Mouse (Mus musculus) testis, adult 10 weeks (tissue): ENCODE data around the gene Abcc4. TPM values are rescaled to one million over a fixed set of nuclear protein-coding genes. Genes with fewer than 3 reads are reported as not detected.

Experiments
- polyA plus RNA-seq: library from polyadenylated mRNA; stranded (reverse); fragments of 350-450 nt; fragmentation: Illumina TruSeq; extraction: RNeasy Lipid Tissue Mini Kit (QIAGEN cat#74804); gene quantifications from one replicate; pipeline ENCODE4 v1.2.3, GENCODE M21; 2014; ENCODE audit warnings: low read depth, low replicate concordance

Gene Abcc4
- 1.5 TPM for polyA plus RNA-seq

DNA sequence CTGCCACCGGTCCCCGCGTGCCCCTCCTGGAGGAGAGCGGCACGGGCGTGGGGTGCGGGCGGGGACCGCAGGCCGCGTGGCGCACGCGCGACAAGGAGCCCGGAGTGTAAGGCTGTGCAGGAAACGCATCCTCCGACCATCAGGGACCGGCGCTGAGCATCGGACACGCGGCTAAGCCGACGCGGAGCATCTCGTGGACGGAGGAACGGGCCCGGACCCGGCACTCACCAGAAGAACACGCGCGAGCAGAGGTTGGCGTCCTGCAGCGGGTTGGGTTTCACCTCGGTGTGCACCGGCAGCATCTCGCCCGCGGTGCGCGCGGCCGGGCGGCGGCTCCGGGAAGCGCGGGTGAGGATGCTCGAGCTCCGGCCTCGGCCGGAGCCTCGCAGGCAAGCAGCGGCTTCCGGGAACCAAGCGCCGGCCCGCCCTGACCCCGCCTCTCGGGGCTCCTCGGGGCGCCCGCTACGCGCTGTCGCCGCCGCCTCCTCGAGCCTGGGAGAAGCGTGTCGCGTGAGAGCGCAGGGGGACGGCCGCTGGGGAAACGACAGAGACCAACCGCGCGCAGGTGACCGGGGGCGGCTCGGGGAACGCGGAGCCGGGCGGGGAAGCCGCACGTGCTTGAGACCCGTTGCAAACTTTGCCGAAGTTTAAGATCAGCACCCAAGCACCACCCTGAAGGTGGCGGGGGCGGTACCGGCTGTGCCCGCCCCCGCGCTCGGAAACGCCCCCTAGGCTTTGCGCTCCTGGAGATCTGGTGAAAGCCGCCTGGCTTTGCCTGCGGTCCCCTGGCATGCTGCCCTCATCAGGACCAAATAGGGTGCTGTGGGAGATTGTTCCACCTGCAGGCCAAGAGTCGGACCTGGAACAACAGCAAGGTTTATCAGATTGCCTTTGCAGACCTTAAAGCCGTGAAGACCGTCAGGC, at the start of gene Abcc4:
Abcc4 (minus strand) TSS at position 412 of the 924 bp plus-strand sequence.

Other genes starting within 250 kb of the Abcc4 start
- gene Cldn10, start 81.7 kb upstream of the Abcc4 start, polyA plus RNA-seq = 0.69 TPM
- 125 TPM for gene Dzip1, start 219.2 kb upstream of the Abcc4 start, polyA plus RNA-seq
- gene Dnajc3, start 231.8 kb upstream of the Abcc4 start, polyA plus RNA-seq = 58.3 TPM